Mouse (Mus musculus) cerebellum, postnatal 25 days (tissue): ENCODE results near the gene Mia.

ENCODE experiments used
- DNase-seq, 2 experiments: peaks; one replicate each; pipeline ENCODE4 v3.0.0; 2021; ENCODE audit warnings: mixed read lengths in 2 of 2

The Mia gene

DNA sequence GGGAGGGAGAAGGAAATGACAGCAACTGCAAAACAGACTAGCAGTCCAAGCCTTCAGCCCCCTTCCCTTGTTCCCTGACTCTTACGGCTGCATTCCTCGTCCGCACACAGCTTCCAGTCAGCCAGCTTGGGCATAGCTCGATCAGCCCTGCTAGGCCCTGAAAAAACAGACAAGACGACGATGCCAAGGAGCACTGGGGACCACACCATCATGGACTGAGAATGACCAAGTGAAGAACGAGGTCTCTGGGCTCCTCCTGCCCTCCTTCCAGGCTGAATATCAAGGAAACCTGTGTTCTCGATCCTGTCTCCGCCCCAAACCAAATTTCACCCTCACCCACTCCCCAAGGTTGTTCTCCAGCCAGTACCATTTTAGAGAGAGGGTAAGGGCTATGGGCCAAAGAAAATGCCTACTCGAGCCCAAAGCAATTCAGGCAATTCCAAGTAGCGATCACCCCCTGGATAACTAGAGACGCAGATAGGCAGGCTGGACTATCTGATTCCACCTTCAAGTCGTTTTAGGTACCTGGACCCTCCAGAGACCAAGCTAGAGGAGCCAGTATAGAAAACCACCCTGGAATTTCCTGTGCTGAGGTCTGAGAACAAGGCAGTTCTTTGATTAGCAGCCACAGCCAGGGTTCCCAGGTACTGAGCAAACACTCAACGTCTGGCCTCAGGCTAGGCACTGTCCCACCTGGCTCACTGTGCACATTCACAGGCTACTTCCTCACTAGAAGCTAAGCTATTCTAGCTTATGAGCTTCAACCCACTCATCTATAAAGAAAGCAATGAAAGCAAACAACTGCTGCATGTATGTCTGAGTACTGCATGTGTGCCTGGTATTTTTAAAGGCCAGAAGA is at the start of gene Mia, which contains the start of gene Gm21983:
Gene Mia (minus strand): TSS at position 321 of the 859 bp plus-strand sequence.
Gene Gm21983 (minus strand): TSS at position 250 of the 859 bp plus-strand sequence.
- DNase-seq, result no peak

DNA sequence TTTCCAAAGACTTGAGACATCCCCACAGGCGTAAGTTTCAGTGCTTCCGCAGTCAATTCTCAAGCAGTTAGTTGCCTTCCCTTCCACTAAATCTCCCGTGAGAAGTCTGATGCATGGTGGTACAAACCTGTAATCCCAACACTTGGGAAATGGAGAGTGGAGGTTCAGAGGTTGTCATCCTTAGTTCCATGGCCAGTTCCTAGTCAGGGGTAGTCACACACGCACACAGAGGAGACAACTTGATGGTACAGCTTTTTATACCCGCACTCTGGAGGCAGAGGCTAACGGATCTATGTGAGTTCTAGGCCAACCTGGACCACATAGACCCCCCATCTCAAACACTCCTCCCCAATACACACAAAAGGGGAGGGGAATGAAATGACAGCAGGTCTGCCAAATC is 47.9 kb upstream of the Mia start:
- DNase-seq, result no peak

DNA sequence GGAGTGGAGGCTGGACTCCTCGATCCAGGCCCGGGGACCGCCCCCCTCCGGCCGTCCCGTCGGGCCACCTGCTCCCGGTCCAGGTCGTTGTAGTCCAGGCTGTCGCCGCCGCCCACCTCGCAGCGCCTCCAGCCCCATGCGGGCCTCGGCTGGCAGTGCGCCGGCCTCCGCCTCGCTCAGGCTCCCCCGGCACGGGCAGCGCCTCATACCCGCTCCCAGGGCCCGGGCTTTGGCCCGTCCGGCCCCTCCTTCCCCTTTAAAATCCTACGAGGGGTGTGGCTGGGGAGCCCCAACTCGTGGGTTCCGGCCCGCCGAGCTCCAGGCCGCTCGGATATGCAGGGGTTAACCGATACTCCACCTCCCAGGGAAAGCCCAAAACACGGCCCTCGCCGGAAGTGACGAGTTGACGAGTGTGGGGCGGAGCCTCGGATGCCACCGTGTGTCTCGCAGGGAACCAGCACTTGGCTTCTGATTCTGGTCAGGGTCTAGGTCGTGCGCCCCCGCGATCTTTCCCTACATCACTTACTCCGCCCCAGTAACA is 47.4 kb upstream of the Mia start, which contains the start of gene Itpkc:
Gene Itpkc (minus strand): TSS at position 381 of the 541 bp plus-strand sequence.
- DNase-seq, result peak; percentile 90 to 92

DNA sequence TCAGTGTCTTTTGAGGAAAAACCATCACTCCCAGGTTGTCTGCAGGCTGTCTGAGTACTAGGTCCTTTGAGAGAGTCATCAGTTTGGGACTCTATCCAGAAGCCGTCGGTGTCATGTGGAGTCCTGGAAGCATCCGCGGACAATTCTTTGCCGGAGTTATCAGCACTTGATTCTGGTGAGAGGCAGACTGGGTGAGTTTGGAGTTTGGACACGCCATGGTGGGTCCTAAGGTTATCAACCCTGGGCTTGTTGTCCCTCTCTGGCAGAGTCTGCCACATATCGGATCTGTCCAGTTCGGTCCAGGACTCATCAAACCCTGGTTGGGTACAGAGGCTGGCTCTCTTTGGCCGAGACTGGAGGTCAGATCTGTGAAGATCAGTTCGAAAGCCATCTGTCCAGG is 46.7 kb upstream of the Mia start:
- peak in 1 of 2 experiments; percentile 71 for DNase-seq

DNA sequence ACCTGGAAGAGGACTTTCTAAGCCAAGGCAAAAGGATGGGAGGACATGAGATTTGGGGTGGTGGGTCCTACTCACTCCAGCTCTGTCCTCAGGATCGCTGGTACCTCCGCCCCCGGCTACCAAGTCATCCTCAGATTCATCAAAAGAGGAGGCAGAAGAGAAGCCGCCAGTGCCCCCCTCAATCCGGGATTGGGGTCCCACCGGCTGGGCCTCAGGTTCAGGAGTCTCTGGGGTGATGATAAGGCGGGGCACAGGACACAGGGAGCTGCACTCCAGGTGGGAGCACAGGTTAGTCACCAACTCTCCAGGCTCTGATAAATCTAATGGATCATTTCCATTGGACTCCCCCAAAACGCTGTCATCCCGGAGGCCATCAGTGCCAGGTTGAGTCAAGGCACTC is 46.3 kb upstream of the Mia start:
- peak in 1 of 2 experiments; percentile 39 for DNase-seq

DNA sequence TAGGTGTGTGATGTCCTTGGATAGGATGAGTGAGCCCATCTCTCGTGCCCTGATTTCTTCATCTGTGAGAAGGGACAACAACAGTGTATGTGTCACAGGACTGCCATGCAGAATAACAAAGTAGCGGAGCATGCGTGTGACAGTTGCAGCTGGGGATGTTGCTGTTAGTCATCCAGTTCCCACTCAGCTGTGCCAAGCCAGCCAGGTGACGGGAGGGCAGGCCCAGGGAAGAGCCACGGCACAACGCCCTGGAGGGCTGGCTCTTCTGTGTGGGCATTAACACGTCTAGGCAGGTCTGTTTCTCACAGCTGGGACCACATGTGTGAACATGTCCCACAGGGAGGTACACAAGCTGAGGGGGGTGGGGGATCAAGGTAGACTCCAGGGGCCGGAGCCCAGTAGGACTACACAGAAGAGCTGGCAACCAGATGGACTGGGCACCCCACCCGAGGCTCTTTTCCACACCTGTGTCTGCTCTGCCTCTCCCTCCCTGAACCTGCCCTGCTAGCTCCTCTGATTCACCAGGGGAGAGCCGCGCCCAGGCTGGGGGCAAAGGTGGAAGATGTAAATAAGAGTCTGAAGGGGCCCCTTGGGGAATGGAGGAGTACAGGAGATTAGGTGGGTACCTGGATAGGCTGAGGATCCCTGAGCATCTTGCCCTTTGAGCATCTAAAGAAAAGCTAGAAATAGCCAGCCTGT is 44.1 kb upstream of the Mia start:
- DNase-seq, result peak; percentile 38 to 55

DNA sequence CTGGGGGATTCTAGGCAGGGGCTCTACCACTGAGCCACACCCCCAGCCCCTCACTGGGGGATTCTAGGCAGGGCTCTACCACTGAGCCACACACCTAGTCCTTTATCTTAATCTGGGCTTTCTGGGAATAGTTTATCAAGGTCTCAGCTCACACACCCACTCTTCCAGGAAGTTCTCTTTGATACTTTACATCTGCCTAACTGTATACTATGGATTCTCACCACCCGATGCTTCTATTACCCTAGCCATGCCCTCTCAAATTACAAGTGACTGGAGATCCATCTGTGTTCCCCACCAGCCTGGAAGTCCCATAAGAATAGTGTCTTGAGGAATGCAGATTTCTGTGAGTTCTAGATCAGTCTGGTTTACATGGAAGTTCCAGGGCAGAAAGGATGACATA is 41.6 kb upstream of the Mia start:
- no peak for DNase-seq

DNA sequence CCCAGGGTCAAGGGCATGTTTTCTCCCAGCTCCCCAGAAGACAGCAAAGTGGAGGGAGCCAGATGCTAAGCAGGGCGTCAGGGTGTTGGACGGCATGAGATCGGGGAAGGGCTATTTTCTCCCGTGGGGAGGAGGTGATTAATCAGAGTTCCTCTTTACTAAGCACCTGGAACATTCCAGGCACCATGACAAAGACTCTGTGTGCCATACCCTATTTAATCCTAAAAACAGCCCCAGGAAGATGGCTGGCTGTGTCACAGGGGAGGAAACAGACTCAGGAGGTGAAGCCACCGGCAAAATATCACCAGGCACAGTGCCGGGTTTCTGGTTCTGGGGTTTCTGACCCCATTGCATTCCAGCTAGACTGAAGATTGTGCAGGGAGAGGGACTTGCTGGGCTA is 41.0 kb upstream of the Mia start:
- no peak for DNase-seq

DNA sequence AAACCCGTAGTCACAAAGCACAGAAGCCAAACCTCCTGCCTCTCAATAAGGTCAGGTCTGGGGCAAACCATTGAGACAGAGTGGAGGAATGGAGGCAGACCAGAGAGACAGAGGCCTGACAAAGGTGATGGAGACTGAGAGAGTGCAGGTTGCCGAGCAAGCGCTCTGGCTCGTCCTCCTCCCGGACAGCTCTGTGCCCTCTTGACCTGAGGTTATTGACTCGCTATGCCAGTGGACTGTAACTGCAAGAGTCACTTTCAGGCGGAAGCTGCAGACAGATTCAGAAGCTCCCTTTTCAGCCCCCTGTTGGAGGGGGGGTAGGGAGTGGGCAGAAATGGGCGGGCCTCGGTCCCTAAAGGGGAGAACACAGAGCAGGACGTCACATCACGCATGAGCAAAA is 39.0 kb upstream of the Mia start:
- DNase-seq, result no peak

DNA sequence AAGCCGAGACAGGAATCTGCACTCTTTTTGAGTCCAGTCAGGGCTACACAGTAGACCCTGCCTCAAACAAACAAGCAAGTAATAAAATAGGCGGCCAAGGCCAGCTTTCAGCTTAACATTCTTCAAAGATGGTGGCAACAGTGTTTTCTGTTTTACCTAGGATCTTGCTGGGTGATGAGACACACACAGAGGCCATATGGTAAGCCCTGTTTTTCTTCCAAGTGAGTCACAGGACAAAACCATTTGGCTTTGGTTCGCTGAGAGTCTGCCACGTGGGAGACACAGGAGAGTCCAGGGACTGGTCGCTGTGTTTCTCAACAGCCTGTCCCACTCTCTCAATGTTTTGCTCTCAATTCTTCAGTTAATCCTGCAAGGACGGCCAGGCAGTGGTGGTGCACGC is 37.6 kb upstream of the Mia start:
- DNase-seq, result peak; percentile 76 to 80

DNA sequence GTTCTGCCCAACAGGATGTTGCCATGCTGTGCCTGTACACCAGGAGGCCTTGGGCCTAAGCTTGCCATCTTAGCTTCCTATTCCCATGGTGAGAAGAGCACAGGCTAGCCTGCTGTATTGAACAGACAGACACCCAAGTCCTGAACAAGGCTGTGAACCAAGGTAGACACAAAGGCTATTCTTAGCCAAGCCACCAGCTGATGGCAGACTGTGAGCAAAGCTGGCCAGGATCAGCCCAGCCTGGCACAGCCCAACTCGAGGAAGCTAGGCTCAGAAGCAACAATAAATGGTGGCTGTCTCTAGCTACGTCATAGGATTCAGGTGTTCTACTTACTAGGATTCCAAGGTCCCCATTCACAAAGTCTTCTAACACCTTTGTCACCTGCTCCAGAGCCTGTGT is 31.7 kb upstream of the Mia start:
- DNase-seq, result peak; percentile 40 to 51

DNA sequence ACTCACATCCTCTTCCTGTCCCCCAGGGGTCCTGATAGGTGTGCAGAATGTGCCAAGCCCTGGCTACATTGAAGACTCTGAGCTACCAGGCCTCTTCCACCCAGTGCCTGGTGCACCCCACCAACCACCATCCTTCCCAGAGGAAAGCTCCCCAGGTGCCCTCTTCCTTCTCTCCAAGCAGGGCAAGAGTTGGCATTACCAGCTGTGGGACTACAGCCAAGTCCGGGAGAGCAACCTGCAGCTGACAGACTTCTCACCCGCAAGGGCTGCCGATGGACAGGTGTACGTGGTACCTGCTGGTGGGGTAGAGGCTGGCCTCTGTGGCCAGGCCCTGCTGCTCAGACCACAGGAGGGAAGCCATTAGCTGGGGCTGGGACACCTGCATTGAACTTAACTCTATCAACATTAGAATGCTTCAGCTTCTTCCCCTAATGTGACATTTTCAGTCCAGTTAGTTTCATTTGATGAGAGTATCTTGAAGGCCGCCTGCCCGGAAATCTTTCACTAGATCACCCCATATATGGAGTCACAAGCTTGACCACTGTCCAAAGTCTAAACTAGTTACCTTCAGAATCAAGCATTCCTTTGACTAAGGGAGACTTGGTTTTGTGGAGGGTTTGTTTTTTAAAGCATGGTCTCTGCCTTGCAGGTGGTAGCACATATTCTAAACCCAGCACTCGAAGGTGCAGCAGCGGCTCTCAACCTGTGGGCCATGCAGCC is 22.9 kb upstream of the Mia start:
- peak; percentile 64 to 73 for DNase-seq

DNA sequence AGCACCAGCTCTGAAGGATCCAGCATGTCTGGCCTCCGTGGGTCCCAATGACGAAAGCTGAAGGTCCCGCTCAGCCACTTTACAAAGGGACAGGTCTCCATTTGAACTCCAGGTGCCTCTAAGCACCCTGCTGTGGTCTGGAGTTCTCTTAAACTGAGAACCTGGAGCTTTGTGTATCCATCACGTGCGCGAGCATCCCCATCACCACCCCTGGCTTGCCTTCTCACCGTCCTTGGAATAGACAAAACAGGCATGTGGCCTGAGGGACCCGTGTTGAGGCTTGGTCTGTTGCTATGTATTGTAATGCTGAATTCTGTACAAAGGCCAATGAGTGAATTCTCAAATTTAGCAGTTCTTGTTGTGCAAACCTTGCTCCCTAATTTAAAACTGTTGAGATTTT is 17.8 kb upstream of the Mia start:
- no peak for DNase-seq

DNA sequence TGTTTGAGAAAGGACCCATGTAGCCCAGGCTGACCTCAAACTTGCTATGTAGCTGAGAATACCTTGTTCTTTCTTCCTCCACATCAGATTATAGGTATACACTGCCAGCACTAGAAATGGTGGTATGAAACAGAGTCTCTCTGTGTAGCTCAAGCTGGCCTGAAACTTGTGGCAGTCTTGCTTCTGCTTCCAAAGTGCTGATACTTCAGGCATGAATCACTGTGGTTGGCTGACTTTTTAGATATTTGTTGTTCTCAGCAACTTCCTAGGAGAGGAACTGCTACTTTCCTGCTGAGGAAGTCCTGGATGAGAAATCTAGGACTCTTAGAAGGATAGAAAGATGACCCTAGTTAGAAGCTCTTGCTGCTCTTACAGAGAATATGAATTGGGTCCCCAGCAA is 17.4 kb upstream of the Mia start:
- DNase-seq, result no peak

DNA sequence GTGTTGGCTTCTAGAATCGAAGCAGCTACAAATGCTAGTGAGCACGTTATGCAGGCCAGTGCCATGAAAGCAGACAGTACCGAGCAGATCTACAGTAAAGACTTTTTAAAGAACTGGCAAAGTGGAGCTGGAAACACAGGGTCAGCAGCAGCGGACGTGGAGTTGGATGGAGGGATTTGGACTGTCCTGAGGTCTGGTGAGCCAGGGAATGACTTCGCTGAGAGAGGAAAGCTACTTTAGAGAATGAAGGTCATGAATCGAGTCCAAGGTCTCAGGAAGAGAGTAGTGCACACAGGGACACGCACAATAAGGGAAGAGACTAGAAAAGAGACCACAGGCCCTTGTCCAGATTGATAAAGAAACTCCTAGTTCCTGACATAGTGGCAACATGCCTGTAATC is 16.7 kb upstream of the Mia start:
- no peak for DNase-seq

DNA sequence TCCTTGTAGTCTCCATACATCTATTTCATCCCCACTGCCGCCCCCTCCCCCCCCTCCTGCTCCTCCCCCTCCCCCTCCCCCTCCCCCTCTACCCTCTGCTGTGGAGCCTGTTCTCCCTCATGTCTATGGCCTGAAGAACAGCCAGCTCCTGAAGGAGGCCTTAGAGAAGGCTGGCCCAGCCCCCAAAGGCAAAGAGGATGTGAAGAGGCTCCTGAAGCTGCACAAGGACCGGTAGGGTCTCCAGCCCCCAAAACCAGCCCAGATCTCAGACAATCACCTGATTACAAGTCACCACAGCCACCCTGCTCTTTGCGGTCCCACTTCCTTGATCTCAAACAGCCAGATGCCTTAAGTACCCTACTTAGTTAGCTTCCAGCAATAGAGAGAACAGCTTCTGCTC is 16.2 kb upstream of the Mia start:
- DNase-seq, result no peak

DNA sequence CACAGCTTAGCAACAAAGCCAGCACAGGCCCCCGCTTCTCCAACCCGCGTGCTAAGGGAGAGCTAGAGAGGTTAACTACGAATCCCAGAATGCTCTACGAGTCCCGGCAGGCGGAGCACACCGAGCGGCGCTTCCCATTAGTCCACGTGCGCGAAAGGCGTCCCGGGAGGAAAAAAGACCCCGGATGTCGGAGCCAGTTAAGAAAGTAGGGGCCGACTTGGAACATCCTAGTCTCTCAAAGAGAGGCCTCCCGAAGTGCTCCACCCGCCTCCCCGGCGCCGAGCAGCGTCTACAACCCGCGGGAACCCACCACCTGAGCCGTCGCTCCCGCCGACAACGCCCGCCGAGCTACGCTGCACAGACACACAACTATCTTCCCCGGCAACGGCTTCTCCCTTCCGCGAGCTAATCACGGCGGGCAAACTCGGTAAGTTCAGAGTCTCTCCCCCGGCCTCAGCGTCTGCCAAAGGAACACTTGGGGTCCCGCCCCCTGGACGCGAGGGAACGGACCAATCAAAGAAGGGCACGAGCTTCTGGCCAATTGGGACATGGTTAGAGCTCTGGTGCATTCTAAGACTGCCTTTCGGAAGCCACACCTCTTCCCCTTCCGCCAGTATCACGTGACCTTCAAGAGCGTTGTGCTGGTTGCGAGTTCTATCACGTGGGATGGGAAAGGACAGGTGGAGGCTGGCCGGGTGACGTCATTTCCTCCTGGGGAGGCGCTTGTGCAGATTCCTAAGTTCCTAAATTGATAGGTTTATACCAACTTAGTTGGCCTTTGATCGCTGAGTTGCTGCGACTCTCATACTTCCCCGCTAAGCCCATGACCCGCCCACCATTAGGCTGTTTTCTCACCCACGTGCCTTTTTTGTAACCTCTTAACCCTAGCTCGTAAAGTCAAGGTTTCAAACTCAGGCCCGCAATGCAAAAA is 15.0 kb upstream of the Mia start, which contains the start of the genes BC024978 and Snrpa:
Gene BC024978 (plus strand): TSS at position 101 of the 931 bp plus-strand sequence.
Gene Snrpa (minus strand): TSS at position 591 of the 931 bp plus-strand sequence.
- peak; percentile 91 to 96 for DNase-seq

DNA sequence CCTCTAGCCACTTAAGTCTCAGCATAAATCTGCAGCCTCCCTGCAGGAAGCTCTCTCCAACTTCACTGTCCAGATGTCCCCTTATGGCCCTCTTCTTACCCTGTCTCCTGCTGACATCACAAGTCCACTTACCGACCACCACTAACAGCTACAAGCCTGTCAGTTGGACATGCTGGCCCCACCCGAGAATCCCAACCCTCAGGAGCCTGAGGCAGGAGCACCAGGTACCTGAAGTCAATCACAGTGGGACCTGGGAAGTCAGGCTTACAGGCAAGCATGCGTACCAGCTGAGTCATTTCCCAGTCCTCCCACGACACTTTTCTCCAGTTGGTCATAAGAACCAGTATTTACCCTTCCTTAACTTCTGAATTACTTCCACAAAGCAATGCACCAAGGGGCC is 12.8 kb upstream of the Mia start:
- DNase-seq, result no peak

DNA sequence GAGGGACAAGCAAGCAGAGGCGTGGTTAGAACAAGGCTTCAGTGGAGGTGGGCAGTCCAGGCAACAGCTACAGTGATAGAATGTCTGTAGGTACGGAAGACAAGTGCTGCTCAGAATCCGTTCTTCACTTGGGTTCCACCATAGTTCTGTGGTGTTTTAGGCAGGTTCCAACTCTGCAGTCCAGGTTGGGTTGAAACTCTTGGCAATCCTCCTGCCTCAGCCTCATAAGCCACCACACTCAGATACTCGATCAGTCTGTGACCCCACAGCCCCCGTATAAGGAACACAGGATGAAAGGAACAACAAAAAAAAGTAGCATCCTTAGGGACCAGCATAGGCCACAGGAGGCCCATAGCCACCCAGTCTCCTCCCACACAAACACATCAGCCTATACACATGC is 11.5 kb upstream of the Mia start:
- DNase-seq, result no peak

DNA sequence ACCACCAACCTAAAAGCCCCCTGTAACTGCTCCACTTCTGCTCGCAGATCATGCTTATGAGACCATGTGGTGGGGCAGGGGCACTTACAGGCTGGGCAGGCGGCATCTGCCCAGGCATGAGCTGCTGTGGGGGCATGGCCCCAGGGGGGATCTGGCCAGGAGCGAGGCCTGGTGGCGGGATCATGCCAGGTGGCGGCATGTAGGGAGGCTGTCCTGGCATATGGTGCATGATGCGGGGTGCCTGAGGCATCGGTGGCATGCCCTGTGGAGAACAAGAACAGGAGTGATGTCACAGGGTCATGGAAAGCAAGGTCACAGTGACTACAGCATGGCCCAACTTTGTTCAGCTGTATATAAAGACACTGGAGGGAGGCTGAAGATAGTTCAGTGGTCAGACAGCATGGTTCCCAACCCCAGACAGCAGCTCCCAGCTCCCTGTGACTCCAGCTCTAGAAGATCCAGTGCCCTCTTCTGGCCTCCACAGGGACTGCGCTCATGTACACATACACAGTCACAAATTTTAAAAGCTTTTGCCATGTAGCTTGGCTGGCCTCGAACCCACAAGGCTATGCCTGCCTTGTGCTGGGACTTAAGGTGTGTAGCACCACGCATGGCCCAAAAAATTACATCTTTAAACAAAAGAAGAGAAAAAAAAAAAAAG is 8.4 kb upstream of the Mia start:
- peak in 1 of 2 experiments; percentile 28 for DNase-seq

DNA sequence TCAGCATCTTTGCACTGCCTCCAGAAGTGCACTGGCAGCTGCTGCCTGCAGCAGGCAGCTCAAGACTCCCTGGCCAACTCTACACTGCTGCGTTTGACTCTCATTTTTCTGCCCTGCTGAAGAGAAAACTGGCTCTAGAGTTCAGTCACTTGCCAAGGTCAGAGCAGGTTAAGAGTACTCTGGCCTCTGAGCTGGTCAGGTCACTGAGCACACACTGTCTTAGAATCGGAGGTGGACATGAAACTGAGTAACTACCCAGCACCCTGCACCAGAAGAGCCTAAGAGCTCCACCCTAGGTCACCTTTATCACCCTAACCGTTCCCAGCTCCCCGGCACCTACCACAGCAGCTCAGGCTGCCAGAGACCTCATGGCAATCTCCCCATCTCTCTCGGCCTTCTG is 5.0 kb upstream of the Mia start:
- no peak for DNase-seq
